Mouse (Mus musculus) ovary, postnatal 14 days (tissue): ENCODE measurements around the gene Trim13.
"Not testable (repeated sequence)": the region's sequence is repeated elsewhere in the genome, so short reads cannot be mapped to it uniquely, and the experiment has no call there.

Experiments used
- DNase-seq: peaks from one replicate; pipeline ENCODE4 v3.0.0; 2022; ENCODE audit warnings: low spot score

Trim13 gene

GRCm38 (mm10) chr14:61597968-61598367, at the start of gene Trim13:
Gene Trim13 (plus strand): TSS chr14:61598247.
- no peak for DNase-seq

GRCm38 (mm10) chr14:61548614-61549013, 49.4 kb upstream of the Trim13 start:
- no peak for DNase-seq

- DNase-seq: peak; percentile 6
Measured at GRCm38 (mm10) chr14:61555931-61556288, 42.1 kb upstream of the Trim13 start.

- peak; percentile 93 for DNase-seq
Measured at GRCm38 (mm10) chr14:61556289-61557147, 41.5 kb upstream of the Trim13 start, which contains the start of gene Spryd7. Gene Spryd7 (minus strand): TSS chr14:61556886.

GRCm38 (mm10) chr14:61558901-61559300, 39.1 kb upstream of the Trim13 start:
- DNase-seq: no peak

- no peak for DNase-seq
Measured at GRCm38 (mm10) chr14:61559856-61560255, 38.2 kb upstream of the Trim13 start.

- not testable (repeated sequence) for DNase-seq
Measured at GRCm38 (mm10) chr14:61566211-61566610, 31.8 kb upstream of the Trim13 start.

DNA sequence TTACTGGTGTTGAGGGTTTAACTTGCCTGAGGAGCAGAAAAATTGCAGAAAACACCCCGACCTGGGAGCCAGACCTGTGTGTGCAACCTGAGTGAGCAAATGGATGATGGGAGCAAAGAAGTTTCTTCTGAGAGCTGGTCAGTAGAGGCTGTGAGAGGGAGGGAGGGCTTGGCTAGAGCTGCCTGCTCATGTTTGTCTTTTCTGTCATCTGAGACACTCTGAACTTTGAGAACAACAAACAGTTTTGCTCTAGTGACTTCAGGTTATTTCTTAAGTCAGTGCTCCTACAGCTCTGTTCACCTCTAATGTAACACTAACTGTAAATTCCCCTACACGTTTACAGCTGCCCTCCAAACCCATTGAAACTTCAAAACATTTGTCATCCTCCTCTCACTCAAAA, 28.7 kb upstream of the Trim13 start:
- DNase-seq: no peak

- DNase-seq: peak; percentile 81
Measured at GRCm38 (mm10) chr14:61571366-61571765, 26.7 kb upstream of the Trim13 start.

DNA sequence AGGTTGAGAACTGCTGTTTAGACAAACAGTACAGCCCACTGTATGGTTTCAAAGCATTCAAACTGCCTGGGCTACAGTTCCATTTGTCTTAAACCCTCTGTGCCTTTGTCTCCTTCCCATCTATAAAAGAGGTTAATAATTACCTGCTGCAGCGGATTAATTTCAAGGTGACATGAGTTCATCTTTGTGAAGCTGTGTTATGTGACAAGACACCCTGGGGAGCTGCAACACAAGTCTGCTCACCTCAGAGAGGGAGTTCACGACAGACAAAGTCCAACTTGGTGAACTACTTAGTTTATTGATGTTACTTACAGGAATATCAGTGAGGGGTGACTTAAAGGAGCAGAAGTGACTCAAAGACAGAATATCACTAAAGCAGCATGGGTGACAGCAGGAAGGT, 25.9 kb upstream of the Trim13 start:
- DNase-seq: no peak

- no peak for DNase-seq
Measured at GRCm38 (mm10) chr14:61575066-61575465, 23.0 kb upstream of the Trim13 start.

DNA sequence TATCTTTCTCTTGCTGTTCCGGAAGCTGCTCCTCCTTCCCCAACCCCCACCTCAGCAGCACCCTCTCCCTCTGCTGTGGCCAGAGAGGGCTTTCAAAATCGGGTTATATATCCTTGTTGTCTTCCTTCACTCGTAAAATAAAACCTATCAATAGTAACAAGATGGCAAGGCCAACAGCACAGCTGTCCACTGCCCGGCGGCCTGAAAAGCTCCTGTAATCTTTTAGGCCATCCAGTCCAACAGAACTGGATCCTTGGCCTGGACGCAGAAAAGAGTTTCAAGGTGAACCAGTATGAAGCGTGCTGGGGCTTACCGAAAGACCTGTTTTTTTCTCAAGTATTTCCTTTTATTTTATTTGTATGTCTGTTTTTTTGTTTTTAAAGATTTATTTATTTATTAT, 22.1 kb upstream of the Trim13 start:
- no peak for DNase-seq

DNA sequence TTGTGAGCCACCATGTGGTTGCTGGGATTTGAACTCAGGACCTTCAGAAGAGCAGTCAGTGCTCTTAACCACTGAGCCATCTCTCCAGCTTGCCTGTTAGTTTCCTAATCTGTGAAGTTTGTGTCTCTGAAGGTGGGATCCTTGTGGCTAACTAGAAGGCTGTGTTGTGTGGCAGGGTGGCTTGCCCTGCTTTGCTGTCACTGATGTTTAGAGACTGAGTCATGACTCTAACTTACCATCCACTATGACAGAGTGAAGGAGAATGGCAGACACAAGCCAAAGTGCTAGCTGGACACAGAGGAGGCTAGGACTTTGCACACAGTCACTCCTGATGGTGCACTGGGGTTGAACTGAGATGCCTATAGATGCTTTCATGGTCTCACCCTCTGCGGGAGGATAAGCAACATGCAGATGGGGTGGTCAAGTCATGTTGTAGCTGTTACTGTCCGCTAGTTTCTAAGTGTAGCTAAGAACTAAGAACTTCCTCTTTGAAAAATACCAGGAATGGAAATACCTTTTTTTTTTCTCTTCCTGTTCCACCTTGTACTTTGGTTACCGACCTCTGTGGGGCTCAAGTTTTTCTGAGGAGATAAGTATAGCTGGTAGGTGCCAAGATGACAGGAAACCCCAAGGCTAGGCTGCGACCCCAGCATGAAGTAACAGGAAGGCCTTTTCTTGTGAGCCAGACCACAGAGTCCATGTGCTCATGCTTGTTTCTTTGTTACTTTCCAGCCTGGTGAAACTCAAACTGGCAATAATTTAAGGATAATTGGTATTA, 8.6 kb upstream of the Trim13 start:
- DNase-seq: no peak

GRCm38 (mm10) chr14:61596719-61597426, 1.2 kb upstream of the Trim13 start:
- no peak for DNase-seq

GRCm38 (mm10) chr14:61599057-61599806, 1.2 kb downstream of the Trim13 start:
- DNase-seq: peak; percentile 85

DNA sequence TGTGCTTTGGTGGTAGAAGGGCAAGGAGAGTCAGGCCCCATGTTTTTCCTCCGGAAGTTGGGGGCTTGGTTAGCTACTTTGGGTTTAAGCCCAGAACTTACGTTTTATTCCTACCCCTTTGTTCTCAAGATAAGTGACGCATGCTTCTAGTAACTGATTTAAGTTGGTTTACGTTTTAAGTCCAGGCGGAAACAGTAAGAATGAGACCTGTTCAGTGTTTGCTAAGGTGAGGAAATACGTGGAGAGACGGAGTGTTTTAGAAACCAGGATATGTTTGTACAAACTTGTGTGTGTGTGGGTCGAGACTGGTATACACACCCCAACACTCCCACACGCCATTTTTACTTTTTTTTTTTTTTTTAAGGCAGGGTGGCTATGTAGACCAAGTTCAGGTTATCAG, 3.3 kb downstream of the Trim13 start:
- DNase-seq: no peak

- DNase-seq: no peak
Measured at GRCm38 (mm10) chr14:61603069-61603755, 5.2 kb downstream of the Trim13 start.

DNA sequence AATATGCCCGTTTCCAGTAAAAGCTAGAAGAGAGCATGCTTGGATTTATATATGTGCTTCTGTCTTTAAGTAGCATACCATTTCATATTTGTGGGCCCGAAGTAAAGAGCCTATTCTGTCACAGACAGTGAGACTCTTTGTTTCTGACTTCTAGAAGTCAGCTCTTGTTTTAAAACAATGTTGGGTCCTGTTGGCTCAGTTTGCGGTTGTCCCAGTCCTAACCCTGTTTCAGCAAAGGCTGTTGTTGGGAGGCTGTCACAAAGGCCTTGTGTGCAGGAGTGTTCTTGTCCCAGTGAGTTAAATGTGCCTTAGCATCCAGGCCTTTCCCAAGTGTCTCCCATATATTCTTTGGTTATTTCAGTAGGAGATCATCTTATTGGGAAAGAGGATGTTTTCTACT, 6.0 kb downstream of the Trim13 start:
- DNase-seq: no peak

GRCm38 (mm10) chr14:61606088-61606487, 8.0 kb downstream of the Trim13 start:
- DNase-seq: not testable (repeated sequence)

- no peak for DNase-seq
Measured at GRCm38 (mm10) chr14:61607157-61607556, 9.1 kb downstream of the Trim13 start, which contains the start of gene Kcnrg. Gene Kcnrg (plus strand): TSS chr14:61607457.

DNA sequence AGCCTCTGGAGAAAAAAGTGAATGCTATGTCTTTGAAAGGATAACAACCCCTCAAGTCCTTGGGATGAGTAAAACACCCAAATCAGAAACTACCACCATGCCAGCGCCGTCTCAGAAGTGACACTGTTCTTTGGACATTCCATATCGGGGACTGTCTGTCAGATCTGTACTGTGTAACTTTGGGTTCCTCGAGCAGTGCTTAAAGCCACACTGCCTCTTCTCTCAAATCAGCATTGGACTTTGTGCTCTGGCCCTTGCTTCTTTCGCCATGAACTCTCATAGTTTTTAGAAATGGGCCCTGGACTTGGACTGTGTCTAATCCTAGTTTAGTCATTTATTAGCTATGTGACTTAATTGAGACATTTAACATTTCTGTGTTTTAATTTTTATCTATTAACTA, 13.7 kb downstream of the Trim13 start:
- DNase-seq: no peak
